Mouse (Mus musculus) monocyte, adult 2 months (primary cell): ENCODE measurements around the gene Gpr88.

Experiments
- DNase-seq, 2 experiments: peaks; one replicate each; pipeline ENCODE4 v3.0.0; 2022; ENCODE audit warnings: low spot score in 2 of 2, low read depth in 1 of 2

The Gpr88 gene

GRCm38 (mm10) chr3:116253077-116253531 lies at the start of gene Gpr88:
Gpr88 (minus strand) TSS chr3:116253503.
- no peak for DNase-seq

DNA sequence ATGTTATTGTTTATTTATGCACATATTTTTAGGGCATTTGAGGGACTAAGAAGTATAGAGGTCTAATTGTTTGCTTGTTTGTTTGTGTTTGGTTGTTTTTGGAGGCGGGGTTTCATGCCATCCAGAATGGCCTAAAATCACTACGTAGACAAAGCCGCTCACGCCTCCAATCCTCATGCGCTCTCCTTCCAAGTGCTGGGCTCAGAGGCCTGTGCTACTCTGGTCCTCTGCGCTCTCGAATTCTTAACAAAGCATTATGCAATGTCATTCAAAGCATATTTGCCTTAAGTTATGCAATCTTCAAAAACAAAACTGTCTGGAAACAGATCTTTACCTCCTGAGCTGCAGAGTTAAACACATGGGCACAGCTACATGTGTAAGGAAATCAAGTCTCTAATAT lies 49.3 kb upstream of the Gpr88 start:
- DNase-seq = no peak

GRCm38 (mm10) chr3:116301754-116302153 lies 48.5 kb upstream of the Gpr88 start:
- no peak for DNase-seq

- DNase-seq = no peak
Measured at GRCm38 (mm10) chr3:116298727-116299126, 45.4 kb upstream of the Gpr88 start.

GRCm38 (mm10) chr3:116298003-116298402 lies 44.7 kb upstream of the Gpr88 start:
- DNase-seq = no peak

- no peak for DNase-seq
Measured at GRCm38 (mm10) chr3:116297170-116297569, 43.9 kb upstream of the Gpr88 start.

DNA sequence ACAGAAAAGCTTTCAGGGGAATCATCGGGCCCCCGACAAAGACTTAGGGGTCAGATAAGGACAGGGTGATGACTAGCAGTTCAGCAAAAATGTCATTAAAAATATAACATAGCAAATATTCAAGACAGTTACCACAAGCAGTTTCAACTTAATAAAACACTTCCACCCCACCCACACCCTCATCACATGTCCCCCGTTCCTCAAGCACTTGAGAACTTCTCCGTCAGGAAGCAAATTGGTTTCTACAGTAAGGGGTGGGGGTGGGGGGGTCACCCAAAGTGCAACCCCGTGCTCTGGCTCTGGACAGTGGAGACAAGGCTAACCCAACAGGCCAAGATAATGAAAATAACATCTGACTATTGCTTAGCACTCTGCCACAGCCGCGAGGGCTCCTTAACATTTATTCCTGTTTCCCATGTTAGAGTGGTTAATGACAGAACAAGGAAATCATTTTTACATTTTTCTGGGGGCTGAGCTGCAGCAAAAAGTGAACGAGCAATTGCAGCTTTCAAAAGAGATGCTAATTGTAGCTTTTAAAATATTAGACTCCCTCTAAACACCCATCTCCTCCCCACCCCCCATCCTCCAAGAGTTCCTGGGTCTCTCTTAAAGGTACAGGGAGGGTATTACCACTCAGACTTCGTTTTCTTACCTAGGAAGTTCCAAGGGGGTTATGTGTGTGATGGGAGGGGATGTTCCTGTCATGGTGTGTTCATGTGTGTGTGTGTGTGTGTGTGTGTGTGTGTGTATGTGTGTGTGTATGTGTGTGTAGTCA lies 36.9 kb upstream of the Gpr88 start:
- no peak for DNase-seq

DNA sequence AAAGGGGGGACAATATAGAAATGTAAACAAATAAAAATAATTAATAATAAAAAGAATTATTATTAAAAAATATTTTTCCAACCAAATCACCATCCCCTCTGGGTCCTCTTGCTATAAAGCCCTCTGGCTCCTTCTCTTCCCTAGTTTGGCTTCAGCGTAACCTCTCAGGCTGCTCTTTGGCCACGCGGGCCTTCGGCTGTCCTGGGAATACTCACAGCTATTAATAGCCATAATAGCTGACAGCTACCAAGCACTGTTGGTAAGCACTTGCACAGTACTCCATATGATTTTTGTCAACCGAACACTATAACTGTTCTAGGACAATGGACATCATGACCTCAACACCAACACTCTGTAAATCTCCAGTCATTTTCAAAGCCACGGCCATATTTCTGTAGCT lies 35.5 kb upstream of the Gpr88 start:
- DNase-seq = no peak

- DNase-seq = no peak
Measured at GRCm38 (mm10) chr3:116284735-116285134, 31.4 kb upstream of the Gpr88 start.

DNA sequence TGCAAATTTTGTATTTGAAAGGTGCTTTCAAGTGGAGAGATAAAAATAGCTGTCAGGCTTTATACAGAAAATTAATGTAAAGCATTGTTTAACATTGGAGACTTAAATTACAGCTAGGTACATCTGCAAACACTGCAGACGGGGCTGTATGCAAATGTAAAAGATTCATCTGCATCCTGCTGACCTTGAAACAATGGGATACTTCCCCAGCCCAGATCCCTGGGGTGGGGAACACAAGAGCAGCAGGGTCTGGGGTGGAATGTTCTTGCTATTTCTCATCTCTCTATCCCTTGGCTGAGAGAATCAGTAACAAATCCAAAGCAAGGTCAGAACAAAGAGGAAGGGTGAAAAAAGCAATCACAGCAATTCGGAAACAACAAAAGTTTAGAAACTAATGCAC lies 30.7 kb upstream of the Gpr88 start:
- no peak for DNase-seq

- no peak for DNase-seq
Measured at GRCm38 (mm10) chr3:116281663-116282062, 28.4 kb upstream of the Gpr88 start.

GRCm38 (mm10) chr3:116277146-116277545 lies 23.8 kb upstream of the Gpr88 start:
- no peak for DNase-seq

DNA sequence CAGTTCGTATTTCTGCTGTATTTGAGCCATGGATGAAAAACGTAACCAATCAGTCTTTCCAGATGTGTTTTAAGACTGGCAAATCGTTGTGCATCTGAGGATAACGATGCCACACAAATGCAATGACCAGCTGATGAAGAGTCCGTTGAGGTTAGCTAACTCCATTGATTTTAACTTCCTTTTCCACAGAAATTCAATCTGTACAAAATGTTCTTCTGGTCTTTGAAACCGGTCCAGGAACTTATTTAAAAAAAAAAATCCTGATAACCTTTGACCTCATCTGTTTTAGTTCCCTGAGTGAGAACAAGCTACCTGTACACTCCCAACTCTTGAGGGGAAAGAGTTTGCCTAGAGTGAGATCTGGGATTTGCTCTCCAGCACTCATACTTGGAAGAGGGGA lies 18.4 kb upstream of the Gpr88 start:
- DNase-seq = no peak

GRCm38 (mm10) chr3:116267036-116267654 lies 13.8 kb upstream of the Gpr88 start:
- no peak for DNase-seq

DNA sequence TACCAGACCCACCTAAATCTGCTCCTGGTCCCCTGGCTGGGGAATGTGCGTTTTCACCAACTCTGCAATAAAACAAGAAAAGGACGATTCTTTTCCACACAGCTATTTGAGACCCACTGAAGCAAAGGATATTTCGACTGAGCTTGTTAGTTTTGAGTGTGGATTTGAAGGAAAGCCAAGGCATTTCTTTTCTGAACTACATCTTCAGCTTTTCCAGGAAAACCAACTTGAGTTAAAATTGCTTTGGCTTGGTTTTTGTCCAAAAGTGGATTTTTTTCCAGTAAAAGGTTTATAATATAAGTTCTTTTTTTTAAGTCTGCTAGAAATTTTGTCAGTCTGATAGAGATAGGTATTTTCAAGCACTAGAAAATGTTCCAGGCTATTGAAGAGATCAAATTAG lies 13.1 kb upstream of the Gpr88 start:
- no peak for DNase-seq

DNA sequence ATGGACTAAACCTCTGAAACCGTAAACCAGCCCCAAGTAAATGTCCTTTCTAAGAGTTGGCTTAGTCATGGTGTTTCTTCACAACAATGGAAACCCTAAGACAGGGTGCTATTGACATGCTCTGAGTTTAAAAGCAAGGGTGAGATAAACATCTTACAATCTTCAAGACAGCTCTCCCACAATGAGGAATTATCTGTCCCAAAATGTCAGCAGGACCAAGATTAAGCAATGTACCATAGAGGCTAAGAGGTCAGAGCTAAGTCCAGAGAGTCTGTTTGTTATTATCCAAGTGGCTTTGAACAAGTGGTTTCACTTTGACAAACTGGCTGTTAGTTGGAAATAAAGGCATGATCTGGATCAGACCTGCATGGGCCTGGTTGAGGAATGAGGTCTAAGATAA lies 10.7 kb upstream of the Gpr88 start:
- no peak for DNase-seq

GRCm38 (mm10) chr3:116263061-116263460 lies 9.8 kb upstream of the Gpr88 start:
- DNase-seq = no peak

GRCm38 (mm10) chr3:116256104-116256503 lies 2.8 kb upstream of the Gpr88 start:
- DNase-seq = no peak

DNA sequence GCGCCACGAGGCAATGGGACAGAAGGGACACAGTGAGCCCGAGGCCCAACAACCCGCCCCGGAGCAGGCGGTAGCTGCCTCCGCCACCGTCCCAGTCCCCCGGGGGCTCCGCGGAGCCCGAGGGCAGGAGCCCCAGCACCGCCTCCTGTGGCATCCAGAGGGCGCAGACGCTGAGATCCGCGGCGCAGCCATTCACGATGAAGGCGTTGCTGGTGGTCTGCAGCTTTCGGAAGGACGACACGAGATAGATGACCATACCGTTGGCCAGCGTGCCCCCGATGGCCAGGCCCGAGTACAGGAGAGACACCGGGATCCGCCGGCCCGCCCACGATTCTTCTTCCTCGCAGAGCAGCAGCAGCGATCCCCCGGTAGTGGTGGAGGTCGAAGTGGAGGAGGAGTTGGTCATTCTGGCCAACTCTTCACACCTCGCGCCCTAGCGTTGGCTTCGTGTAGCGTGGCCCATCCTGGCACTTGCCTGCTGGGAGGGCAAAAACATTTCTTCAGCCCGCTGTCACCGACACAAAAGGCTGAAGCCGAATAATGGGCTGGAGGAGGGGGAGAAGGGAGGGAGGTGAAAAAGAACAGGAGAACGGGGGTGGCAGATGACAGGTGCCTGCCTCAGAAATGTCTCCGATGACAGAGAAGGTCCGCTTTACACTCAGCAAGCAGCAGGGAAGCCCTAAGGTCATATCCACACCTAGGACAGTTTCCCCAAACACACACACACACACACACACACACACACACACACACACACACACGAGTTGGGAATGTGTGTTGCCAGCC lies 855 bp downstream of the Gpr88 start:
- DNase-seq = no peak

DNA sequence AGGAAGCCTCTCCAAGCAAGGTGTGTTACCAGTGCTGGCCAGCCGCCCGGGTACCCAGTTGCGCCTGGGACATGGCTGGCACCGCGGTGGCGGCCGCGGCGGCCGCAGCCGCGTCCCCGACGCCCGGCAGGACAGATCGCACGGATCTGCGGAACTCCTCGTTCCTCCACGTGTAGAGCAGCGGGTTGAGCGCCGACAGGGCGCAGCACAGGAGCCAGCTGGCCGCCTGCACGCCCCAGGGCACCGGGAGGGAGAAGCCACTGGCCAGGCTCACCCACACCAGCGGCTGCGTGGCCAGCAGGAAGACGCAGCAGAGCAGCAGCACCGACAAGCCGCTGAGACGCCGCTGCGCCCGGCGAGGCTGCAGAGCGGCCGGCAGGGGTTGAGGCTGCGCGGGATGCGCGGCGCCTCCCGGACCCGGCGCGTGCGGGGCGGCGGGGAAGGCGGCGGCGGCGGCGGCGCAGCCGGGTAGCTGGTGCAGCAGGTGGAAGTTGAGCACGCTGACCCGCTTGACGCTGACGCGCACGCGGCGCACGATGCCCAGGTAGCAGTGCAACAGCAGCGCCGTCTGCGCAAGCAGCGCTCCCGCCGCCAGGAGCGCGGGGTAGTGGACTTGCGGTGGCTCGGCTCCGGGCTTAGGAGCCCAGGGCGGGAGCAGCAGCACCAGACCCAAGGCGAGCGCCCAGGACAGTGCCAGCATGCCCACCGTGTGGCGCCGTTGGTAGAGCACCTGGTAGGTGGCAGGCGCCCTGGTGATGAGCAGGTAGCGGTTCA lies 1.6 kb downstream of the Gpr88 start:
- DNase-seq = no peak

DNA sequence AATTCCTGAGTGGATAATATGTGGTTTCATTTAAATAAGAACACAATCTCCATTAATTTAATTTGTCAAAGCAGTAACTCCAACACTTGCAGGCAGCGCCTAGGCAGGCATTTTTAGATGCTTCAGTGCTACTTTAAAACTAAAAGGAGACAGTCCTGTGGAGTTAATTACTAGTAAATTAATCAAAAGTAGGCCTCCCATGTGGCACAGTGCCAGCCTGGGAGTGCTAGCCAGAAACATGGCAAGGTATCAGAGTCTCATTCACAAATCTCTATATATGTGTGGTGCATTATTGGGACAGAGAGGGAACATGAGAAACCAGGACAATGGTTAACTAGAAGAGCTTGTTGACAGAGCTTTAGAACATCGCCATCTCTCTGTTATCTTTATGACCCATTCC lies 4.3 kb downstream of the Gpr88 start:
- DNase-seq = no peak
